Mouse (Mus musculus): ENCODE data around the gene Adam33. TPM values are rescaled to one million over a fixed set of nuclear protein-coding genes. Genes with fewer than 3 reads are reported as not detected.

The Adam33 gene
- polyA plus RNA-seq, 1 experiment, result 23.3 TPM

- Histone ChIP-seq H3K4me1 (ENCODE audit: control insufficient read depth, insufficient read depth, low read length) (no peaks in the 10 kb centered on the region), H3K27ac (ENCODE audit: insufficient read depth, low read length) (no peak overlapping the region)
These were observed 26.0 kb upstream of the Adam33 start for GRCm38 (mm10) chr2:131089634-131090033.

GRCm38 (mm10) chr2:131088581-131088980, 25.0 kb upstream of the Adam33 start:
- TF ChIP-seq CTCF (IDR thresholded peaks at IDR 0.05; ENCODE audit: borderline replicate concordance, insufficient read depth, low read length), result no peak
- TF ChIP-seq POLR2A (IDR thresholded peaks at IDR 0.05; ENCODE audit: low read depth, low read length), result no peak
- Histone ChIP-seq H3K4me1 (ENCODE audit: control insufficient read depth, insufficient read depth, low read length) (no peaks in the 10 kb centered on the region), H3K4me3 (ENCODE audit: insufficient read depth, low read length) (no peak overlapping the region), H3K27ac (ENCODE audit: insufficient read depth, low read length) (no peak overlapping the region)

More at GRCm38 (mm10) chr2:131089634-131090033, 26.0 kb upstream of the Adam33 start:
- H3K4me3 ChIP-seq (ENCODE audit: insufficient read depth, low read length), result no peak overlapping the region
- TF ChIP-seq CTCF (IDR thresholded peaks at IDR 0.05; ENCODE audit: borderline replicate concordance, insufficient read depth, low read length), result no peak
- TF ChIP-seq POLR2A (IDR thresholded peaks at IDR 0.05; ENCODE audit: low read depth, low read length), result no peak

GRCm38 (mm10) chr2:131086667-131087390, 23.2 kb upstream of the Adam33 start, which contains the start of gene Siglec1:
Gene Siglec1 (minus strand): TSS chr2:131086765.
- Histone ChIP-seq H3K4me1 (ENCODE audit: control insufficient read depth, insufficient read depth, low read length) (no peaks in the 10 kb centered on the region), H3K4me3 (ENCODE audit: insufficient read depth, low read length) (no peak within 1 kb of the TSS), H3K27ac (ENCODE audit: insufficient read depth, low read length) (no peak within 1 kb of the TSS)
- TF ChIP-seq CTCF (IDR thresholded peaks at IDR 0.05; ENCODE audit: borderline replicate concordance, insufficient read depth, low read length) (no peak), POLR2A (IDR thresholded peaks at IDR 0.05; ENCODE audit: low read depth, low read length) (no peak)

GRCm38 (mm10) chr2:131084206-131084605, 20.6 kb upstream of the Adam33 start:
- Histone ChIP-seq H3K4me1 (ENCODE audit: control insufficient read depth, insufficient read depth, low read length) (no peaks in the 10 kb centered on the region), H3K4me3 (ENCODE audit: insufficient read depth, low read length) (no peak overlapping the region), H3K27ac (ENCODE audit: insufficient read depth, low read length) (no peak overlapping the region)
- TF ChIP-seq POLR2A (IDR thresholded peaks at IDR 0.05; ENCODE audit: low read depth, low read length) (no peak), CTCF (IDR thresholded peaks at IDR 0.05; ENCODE audit: borderline replicate concordance, insufficient read depth, low read length) (no peak)

- no peak for TF ChIP-seq CTCF (IDR thresholded peaks at IDR 0.05; ENCODE audit: borderline replicate concordance, insufficient read depth, low read length)
- no peak for TF ChIP-seq POLR2A (IDR thresholded peaks at IDR 0.05; ENCODE audit: low read depth, low read length)
- no peak overlapping the region for H3K27ac ChIP-seq (ENCODE audit: insufficient read depth, low read length)
- no peak overlapping the region for H3K4me3 ChIP-seq (ENCODE audit: insufficient read depth, low read length)
- no peaks in the 10 kb centered on the region for H3K4me1 ChIP-seq (ENCODE audit: control insufficient read depth, insufficient read depth, low read length)
These were observed 16.9 kb upstream of the Adam33 start for GRCm38 (mm10) chr2:131080507-131080906.

- TF ChIP-seq POLR2A (IDR thresholded peaks at IDR 0.05; ENCODE audit: low read depth, low read length) (no peak), CTCF (IDR thresholded peaks at IDR 0.05; ENCODE audit: borderline replicate concordance, insufficient read depth, low read length) (no peak)
- Histone ChIP-seq H3K4me1 (ENCODE audit: control insufficient read depth, insufficient read depth, low read length) (no peaks in the 10 kb centered on the region), H3K4me3 (ENCODE audit: insufficient read depth, low read length) (no peak overlapping the region), H3K27ac (ENCODE audit: insufficient read depth, low read length) (no peak overlapping the region)
These were observed 8.9 kb upstream of the Adam33 start for GRCm38 (mm10) chr2:131072536-131072935.

- peaks cover 3% of the 10 kb centered on the region; the same call in 1 of the 2 replicates for H3K4me1 ChIP-seq (ENCODE audit: control insufficient read depth, insufficient read depth, low read length)
- no peak for TF ChIP-seq CTCF (IDR thresholded peaks at IDR 0.05; ENCODE audit: borderline replicate concordance, insufficient read depth, low read length)
- TF ChIP-seq POLR2A (IDR thresholded peaks at IDR 0.05; ENCODE audit: low read depth, low read length), result no peak
- peak overlapping the region; percentile 50 for H3K27ac ChIP-seq (ENCODE audit: insufficient read depth, low read length)
- H3K4me3 ChIP-seq (ENCODE audit: insufficient read depth, low read length), result no peak overlapping the region
These were observed 3.9 kb upstream of the Adam33 start for GRCm38 (mm10) chr2:131067481-131067880.

GRCm38 (mm10) chr2:131066342-131066741, 2.7 kb upstream of the Adam33 start:
- TF ChIP-seq CTCF (IDR thresholded peaks at IDR 0.05; ENCODE audit: borderline replicate concordance, insufficient read depth, low read length) (no peak), POLR2A (IDR thresholded peaks at IDR 0.05; ENCODE audit: low read depth, low read length) (no peak)
- peaks cover 5% of the 10 kb centered on the region; the same call in 1 of the 2 replicates for H3K4me1 ChIP-seq (ENCODE audit: control insufficient read depth, insufficient read depth, low read length)
- no peak overlapping the region for H3K4me3 ChIP-seq (ENCODE audit: insufficient read depth, low read length)
- H3K27ac ChIP-seq (ENCODE audit: insufficient read depth, low read length), result no peak overlapping the region

GRCm38 (mm10) chr2:131061607-131062006, 2.0 kb downstream of the Adam33 start:
- Histone ChIP-seq H3K4me1 (ENCODE audit: control insufficient read depth, insufficient read depth, low read length) (peaks cover 9% of the 10 kb centered on the region; the same call in 1 of the 2 replicates), H3K27ac (ENCODE audit: insufficient read depth, low read length) (peak overlapping the region; percentile 78), H3K4me3 (ENCODE audit: insufficient read depth, low read length) (no peak overlapping the region)
- TF ChIP-seq POLR2A (IDR thresholded peaks at IDR 0.05; ENCODE audit: low read depth, low read length), result no peak
- TF ChIP-seq CTCF (IDR thresholded peaks at IDR 0.05; ENCODE audit: borderline replicate concordance, insufficient read depth, low read length), result no peak

- Histone ChIP-seq H3K4me1 (ENCODE audit: control insufficient read depth, insufficient read depth, low read length) (peaks cover 9% of the 10 kb centered on the region; the same call in 1 of the 2 replicates), H3K27ac (ENCODE audit: insufficient read depth, low read length) (peak overlapping the region; percentile 78), H3K4me3 (ENCODE audit: insufficient read depth, low read length) (no peak overlapping the region)
- TF ChIP-seq POLR2A (IDR thresholded peaks at IDR 0.05; ENCODE audit: low read depth, low read length) (peak; percentile 51; the same call in 1 of the 2 replicates), CTCF (IDR thresholded peaks at IDR 0.05; ENCODE audit: borderline replicate concordance, insufficient read depth, low read length) (no peak)
These were observed 2.8 kb downstream of the Adam33 start for GRCm38 (mm10) chr2:131060784-131061183.

Measured in embryonic fibroblast, embryonic 13.5 days (primary cell).